Mouse (Mus musculus) midbrain, embryonic 14.5 days (tissue): Measurements from ENCODE around the gene Rhbdf2. TPM values are rescaled to one million over a fixed set of nuclear protein-coding genes. Genes with fewer than 3 reads are reported as not detected.
A peak's percentile ranks its signal among the peaks of the same experiment; 100 is the strongest.

Experiments used
- ATAC-seq: fragments of 200-750 bp; cut with Nextera tagmentation; 2 replicates; pipeline ENCODE4 v1.8.0; 2017; ENCODE audit warnings: moderate number of reproducible peaks, moderate library complexity; ENCODE audit not compliant: low FRiP score, low TSS enrichment
- DNase-seq: peaks from one replicate; pipeline ENCODE4 v3.0.0-alpha.2; 2015
- H3K27ac ChIP-seq: fragments of 300-500 bp; sonication (generic); replicated peaks from 2 replicates; pipeline ENCODE4 v1.5.1; 2014; ENCODE audit warnings: mild to moderate bottlenecking, low read depth, low read length, moderate library complexity
- H3K27me3 ChIP-seq: fragments of 300-500 bp; sonication (generic); 2 replicates; pipeline ENCODE4 v1.6.1; 2014; ENCODE audit warnings: low read length, control low read depth, mixed read lengths; ENCODE audit not compliant: control insufficient read depth, insufficient read depth
- H3K36me3 ChIP-seq: fragments of 300-500 bp; sonication (generic); 2 replicates; pipeline ENCODE4 v1.6.1; 2014; ENCODE audit warnings: low read length, control low read depth; ENCODE audit not compliant: control insufficient read depth, insufficient read depth
- H3K4me1 ChIP-seq: fragments of 300-500 bp; sonication (generic); 2 replicates; pipeline ENCODE4 v1.6.1; 2014; ENCODE audit warnings: mild to moderate bottlenecking, antibody characterized with exemption, low read length, control low read depth; ENCODE audit not compliant: control insufficient read depth, insufficient read depth
- H3K4me2 ChIP-seq: fragments of 300-500 bp; sonication (generic); 2 replicates; pipeline ENCODE4 v1.6.1; 2014; ENCODE audit warnings: mild to moderate bottlenecking, low read length, moderate library complexity
- H3K4me3 ChIP-seq: fragments of 300-500 bp; sonication (generic); replicated peaks from 2 replicates; pipeline ENCODE4 v1.5.1; 2014; ENCODE audit warnings: low read depth, low read length
- H3K9ac ChIP-seq: fragments of 300-500 bp; sonication (generic); replicated peaks from 2 replicates; pipeline ENCODE4 v1.6.1; 2014; ENCODE audit warnings: mild to moderate bottlenecking, low read length, moderate library complexity
- H3K9me3 ChIP-seq: fragments of 300-500 bp; sonication (generic); 2 replicates; pipeline ENCODE4 v1.6.1; 2016; ENCODE audit warnings: low read length, control low read depth, mixed read lengths; ENCODE audit not compliant: control insufficient read depth
- WGBS: fragments of 180-500 bp; shearing (Covaris S2); extraction: QIAGEN DNeasy Blood & Tissue Kit; methylation state at CpG from one replicate; pipeline ENCODE4 v1.1.7; 2014; 5-methylcytosine and 5-hydroxymethylcytosine counted together
- polyA plus RNA-seq: library from polyadenylated mRNA; unstranded; fragments of >200 nt; fragmentation: Nextera tagmentation; extraction: Ambion mirVana; gene quantifications from 2 replicates; pipeline ENCODE4 v1.2.1, GENCODE M21; 2014

Rhbdf2 gene
- polyA plus RNA-seq, 1 experiment from 2014 or later: 0.63 TPM

DNA sequence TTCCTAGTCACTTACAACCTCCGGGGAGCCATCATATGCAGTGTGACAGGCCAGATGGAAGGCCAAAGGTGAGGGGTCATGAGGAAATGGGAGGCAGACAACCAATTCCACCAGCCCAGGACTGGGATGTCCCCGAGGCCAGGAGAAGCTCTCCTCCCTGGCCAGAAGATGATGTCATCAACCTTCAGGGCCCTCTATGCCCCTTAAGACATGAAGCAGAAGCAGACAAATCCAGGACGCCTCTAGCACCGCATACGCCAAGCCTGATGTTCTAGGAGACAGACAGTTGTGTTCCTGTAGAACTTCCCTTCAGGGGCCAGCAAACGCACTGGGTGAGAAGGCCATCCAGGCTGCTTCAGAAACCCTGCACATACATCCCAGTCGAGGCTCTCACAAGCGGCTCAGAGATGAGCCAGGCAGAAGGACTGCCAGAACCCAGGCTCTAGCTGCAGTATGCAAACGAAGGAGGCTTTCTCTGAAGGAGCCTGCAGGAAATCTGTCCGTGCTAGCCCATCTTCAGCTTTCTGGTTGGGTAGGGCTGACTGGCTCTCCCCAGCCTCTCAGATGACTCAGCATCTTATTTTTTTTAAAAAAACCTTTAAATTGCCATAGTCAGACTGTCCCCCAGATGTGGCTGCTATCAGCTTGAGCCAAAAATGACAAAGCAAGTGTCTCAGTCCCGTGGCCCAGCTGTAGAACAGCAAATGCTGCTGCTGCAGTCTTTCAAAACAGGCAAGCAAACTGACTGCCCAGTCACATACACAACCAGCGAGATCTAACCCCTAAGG is 53.9 kb downstream of the Rhbdf2 start:
- H3K4me3 ChIP-seq: no peak overlapping the region
- WGBS: 59% methylated on average over 12 of the region's 12 CpGs
- no peaks in the 10 kb centered on the region for H3K27me3 ChIP-seq
- H3K36me3 ChIP-seq: no peaks in the 10 kb centered on the region
- DNase-seq (no peak), ATAC-seq (no peak)
- H3K9ac ChIP-seq: no peak overlapping the region
- H3K27ac ChIP-seq: no peak overlapping the region; the same call in 1 of the 2 replicates
- no peaks in the 10 kb centered on the region for H3K9me3 ChIP-seq
- H3K4me2 ChIP-seq: no peak overlapping the region
- peaks cover 37% of the 10 kb centered on the region for H3K4me1 ChIP-seq

DNA sequence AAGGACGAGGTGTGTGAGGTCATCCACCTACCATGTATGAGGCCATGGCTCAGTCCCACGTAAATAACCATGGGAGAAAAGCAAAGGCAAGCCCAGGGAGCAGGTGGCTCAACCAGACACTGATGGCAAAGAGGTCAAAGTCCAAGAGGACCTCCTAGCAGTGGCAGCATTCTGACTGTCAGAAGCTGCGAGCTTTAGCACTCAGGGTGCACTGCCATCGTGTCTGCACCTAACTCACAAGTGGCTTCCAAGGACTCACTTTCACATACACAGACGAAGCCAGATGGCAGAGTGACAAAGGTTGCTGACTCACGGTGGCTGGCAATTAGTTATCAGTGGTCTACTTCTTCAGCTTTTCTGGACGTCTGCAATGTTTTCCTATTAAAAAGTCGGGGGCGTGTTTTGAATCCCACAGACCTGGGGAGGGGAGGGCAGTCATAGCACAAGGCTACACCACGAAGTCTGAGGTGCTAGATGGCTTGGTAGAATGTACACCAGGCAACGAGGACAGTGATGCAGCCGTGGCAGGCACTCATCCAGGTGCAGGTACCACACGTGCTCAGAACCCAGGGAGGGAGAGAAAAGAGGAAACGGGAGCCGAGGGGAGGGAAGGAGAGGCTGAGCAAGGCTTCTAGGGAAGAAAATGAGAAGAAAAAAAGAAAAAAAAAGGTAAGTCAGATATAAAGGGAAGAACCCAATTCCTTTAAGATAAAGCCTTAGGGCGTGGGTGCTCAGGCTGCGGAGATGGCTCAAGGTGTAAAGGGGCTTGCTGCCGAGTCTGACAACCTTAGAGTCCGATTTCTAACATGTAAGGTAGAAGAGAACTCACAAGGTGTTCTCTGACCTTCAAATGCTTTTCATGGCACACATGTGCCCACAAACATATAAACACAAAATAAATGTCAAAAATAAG is 54.8 kb downstream of the Rhbdf2 start:
- peaks cover 37% of the 10 kb centered on the region for H3K4me1 ChIP-seq
- no peak for ATAC-seq
- 89% methylated on average over 19 of the region's 19 CpGs for WGBS
- no peaks in the 10 kb centered on the region for H3K27me3 ChIP-seq
- no peak overlapping the region for H3K4me3 ChIP-seq
- no peak for DNase-seq
- H3K9ac ChIP-seq: no peak overlapping the region
- H3K4me2 ChIP-seq: no peak overlapping the region
- no peaks in the 10 kb centered on the region for H3K9me3 ChIP-seq
- H3K27ac ChIP-seq: no peak overlapping the region
- no peaks in the 10 kb centered on the region for H3K36me3 ChIP-seq

DNA sequence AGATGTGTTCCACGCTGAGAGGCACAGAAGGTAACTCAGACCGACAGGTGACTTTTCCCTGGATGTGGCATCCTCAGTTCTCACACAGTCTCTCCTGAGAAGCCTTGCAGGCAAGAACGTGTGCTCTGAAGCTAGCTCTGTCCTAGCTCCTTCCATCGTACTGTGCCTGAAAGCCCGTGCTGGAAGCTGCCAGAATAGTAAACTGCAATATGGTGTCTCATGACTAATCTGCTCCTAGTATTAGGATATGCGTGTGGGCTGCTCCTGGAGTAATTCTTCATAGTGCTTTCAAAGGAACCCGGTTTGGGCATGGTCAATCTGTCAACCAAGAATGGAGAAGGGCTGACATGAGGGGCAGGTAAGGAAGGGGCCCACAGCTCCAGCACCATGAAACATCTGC is 56.0 kb downstream of the Rhbdf2 start:
- no peak overlapping the region for H3K4me2 ChIP-seq
- no peak overlapping the region for H3K9ac ChIP-seq
- H3K36me3 ChIP-seq: no peaks in the 10 kb centered on the region
- no peak overlapping the region for H3K4me3 ChIP-seq
- DNase-seq: no peak
- peaks cover 30% of the 10 kb centered on the region for H3K4me1 ChIP-seq
- no peaks in the 10 kb centered on the region for H3K9me3 ChIP-seq
- H3K27ac ChIP-seq: no peak overlapping the region
- ATAC-seq: no peak
- no peaks in the 10 kb centered on the region for H3K27me3 ChIP-seq
- WGBS: 88% methylated on average over 7 of the region's 7 CpGs

DNA sequence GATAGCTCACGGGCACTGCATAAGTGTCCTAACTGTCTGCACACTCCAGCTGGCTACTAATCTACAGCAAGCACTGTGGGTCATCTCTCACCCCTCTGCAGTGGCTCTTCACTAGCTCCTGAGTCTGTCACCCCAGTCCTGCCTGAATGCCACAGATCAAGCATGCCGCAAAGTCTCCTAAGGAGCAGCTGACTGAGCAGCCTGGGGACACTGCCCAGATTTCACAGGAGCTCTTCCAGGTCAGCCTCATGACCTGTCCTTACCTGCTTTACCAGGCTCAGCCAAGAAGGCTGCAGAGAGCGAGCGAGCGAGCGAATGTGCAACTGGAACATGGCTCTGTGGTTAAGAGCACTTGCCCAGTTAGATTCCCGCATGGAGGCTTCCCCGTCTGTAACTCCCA is 59.3 kb downstream of the Rhbdf2 start:
- Histone ChIP-seq H3K9ac (no peak overlapping the region), H3K4me3 (no peak overlapping the region), H3K36me3 (0 out of 2 replicates have a peak, but pooled peaks cover 2% of the 10 kb centered on the region), H3K4me2 (no peak overlapping the region), H3K9me3 (no peaks in the 10 kb centered on the region), H3K4me1 (no peaks in the 10 kb centered on the region), H3K27me3 (no peaks in the 10 kb centered on the region), H3K27ac (no peak overlapping the region)
- DNase-seq: no peak
- WGBS: 88% methylated on average over 8 of the region's 8 CpGs
- ATAC-seq: no peak

DNA sequence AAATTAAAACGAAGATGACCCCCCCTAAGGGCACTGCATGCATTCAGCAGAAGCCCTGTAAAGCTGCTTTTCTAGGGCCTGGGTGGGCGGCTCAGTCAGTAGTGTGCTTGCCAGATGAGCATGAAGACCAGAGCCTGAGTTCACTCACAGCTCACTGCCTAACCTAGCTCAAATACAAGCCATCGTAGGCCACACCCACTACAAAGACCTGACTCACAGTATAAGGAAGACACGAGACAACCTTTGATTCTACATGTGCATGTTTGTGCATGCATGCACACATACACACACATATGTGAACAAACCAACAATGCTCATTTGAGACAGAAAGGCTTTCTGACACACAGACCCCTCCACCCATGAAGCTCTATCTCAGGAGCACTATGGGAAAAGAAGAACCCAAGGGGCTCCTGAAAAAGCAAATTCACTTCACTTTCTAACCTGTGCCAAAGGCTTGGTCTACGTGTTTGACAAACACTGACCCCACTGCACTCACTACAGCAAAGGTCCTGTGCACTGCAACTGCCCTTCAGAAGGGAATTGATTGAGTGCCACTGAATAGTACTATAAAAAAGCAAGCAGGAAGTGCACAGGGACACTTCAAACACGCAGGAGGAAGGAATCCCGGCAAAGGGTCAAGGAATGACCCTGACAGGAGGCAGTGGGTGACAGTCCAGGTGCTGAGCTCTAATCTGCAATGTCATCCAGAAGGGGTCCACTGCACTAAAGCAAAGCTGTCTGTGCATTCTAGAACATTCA is 61.4 kb downstream of the Rhbdf2 start:
- Histone ChIP-seq H3K27ac (no peak overlapping the region), H3K9me3 (no peaks in the 10 kb centered on the region), H3K36me3 (0 out of 2 replicates have a peak, but pooled peaks cover 2% of the 10 kb centered on the region), H3K4me1 (no peaks in the 10 kb centered on the region), H3K4me3 (no peak overlapping the region), H3K9ac (no peak overlapping the region), H3K4me2 (no peak overlapping the region), H3K27me3 (no peaks in the 10 kb centered on the region)
- DNase-seq (no peak), ATAC-seq (no peak)
- WGBS: 80% methylated on average over 7 of the region's 7 CpGs

DNA sequence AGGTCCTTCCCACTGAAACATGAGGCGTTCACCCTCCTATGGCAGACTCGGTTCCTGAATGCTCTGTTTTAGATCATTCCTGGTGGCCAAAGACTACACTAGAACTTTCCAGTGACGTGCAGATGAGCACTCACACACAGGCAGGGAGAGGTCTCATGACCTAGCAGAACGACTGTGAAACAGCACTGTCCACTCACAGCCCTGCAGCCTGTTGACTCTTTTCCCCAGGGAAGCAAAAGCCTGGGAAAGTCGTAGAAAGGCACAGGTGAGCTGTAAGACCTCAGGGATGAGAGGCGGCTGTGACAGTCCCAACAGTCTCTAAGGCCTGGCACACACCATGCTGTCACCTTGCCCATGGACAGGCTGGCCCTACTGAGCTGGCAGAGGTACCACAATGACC is 70.5 kb downstream of the Rhbdf2 start:
- no peak for ATAC-seq

DNA sequence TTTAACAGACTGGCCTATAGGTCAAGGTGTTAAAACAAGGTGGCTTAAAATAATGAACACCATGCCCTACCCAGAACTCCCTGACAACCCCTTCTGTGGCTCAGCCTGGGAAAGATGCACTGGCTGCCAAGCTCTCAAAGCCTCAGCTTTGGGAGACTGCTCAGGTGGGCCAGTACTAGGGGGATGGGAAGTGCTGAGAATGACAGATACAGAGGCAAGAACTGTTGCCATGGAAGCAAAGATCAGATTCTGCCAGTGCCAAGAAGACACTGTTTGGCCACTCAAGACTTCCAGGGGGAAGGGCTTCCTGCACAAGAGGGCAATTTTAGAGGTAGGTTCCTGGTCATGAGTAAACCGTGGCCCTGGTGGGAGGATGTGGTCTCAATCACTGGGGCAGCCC is 71.2 kb downstream of the Rhbdf2 start:
- Histone ChIP-seq H3K9ac (no peak overlapping the region), H3K27me3 (no peaks in the 10 kb centered on the region), H3K4me2 (no peak overlapping the region), H3K9me3 (no peaks in the 10 kb centered on the region), H3K36me3 (no peaks in the 10 kb centered on the region), H3K4me3 (no peak overlapping the region), H3K27ac (no peak overlapping the region), H3K4me1 (peaks cover 19% of the 10 kb centered on the region)
- ATAC-seq (no peak), DNase-seq (peak; percentile 29)
- 78% methylated on average over 1 of the region's 1 CpGs for WGBS

More for the DNA sequence above, 70.5 kb downstream of the Rhbdf2 start:
- Histone ChIP-seq H3K4me3 (no peak overlapping the region), H3K9me3 (no peaks in the 10 kb centered on the region), H3K4me1 (peaks cover 19% of the 10 kb centered on the region), H3K27me3 (no peaks in the 10 kb centered on the region), H3K36me3 (no peaks in the 10 kb centered on the region), H3K4me2 (no peak overlapping the region), H3K27ac (no peak overlapping the region), H3K9ac (no peak overlapping the region)
- DNase-seq: no peak
- 79% methylated on average over 6 of the region's 6 CpGs for WGBS

DNA sequence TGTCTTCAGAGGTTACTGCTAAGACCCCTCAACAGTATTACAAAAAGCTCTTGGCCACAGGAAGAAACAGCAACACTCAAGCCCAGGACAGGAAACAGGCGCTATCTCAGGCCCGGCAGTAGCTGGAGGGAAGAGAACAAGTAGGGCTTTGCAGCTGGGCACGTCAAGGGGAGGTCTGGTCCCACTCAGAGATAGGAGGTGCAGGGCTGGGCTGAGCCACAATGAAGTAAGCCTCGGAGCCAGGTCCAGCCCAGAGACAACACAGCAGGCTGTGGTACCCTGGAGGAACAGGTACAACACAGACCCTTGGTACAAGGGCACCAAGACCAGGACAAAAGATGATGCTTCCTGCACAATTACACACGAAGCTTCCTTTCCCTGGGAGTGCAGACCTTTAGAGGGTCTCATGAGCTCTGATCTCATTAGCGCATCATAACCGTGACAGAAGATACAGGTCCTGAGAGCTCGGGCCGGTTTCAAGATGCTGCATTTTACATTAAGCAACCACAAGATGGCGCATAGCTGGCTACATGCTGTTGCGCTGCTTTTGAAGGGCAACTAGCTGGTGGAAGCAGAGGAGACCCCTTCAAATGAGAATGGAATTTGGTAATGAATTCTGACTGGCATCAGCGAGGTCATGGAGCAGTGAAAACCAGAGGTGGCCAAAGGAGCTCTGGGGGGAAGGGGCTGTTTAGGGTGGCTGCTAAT is 72.5 kb downstream of the Rhbdf2 start:
- Histone ChIP-seq H3K36me3 (no peaks in the 10 kb centered on the region), H3K4me2 (peak overlapping the region; percentile 14; the same call in 1 of the 2 replicates), H3K9ac (no peak overlapping the region), H3K4me1 (peaks cover 19% of the 10 kb centered on the region), H3K27ac (peak overlapping the region; percentile 74), H3K4me3 (no peak overlapping the region), H3K9me3 (no peaks in the 10 kb centered on the region), H3K27me3 (no peaks in the 10 kb centered on the region)
- ATAC-seq: no peak
- 30% methylated on average over 12 of the region's 12 CpGs for WGBS
- peak; percentile 90 for DNase-seq
